Mouse (Mus musculus): Measurements from ENCODE around the gene Gnb1. TPM values are rescaled to one million over a fixed set of nuclear protein-coding genes. Genes with fewer than 3 reads are reported as not detected.

The Gnb1 gene
- polyA plus RNA-seq (2012; rRNA removed): 767 and 998 TPM in 2 replicates

DNA sequence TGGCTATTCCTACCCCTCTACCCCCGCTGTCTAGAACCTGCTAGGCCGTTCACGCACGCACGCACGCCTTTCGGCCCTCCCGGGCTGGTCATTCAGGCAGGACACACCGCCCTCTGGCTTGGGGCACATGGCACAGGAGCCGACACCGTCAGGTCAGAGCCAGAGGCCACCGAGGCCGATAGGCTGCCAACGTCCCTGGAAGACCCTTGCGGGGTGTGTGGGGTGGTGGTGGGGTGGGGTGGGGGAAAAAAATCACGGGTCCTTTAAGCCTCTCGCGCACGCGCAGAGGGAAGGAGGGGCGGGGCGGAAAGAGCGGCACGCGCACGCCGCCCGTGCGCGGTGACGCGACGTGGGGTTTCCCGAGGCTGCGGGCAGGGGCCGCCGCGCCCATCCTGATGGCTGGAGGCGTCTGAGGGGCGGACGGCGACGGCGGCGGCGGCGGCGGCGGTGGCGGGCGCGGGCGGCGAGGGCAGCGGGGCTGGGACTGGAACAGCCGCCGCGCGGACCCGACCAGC, at the start of gene Gnb1:
TSS of gene Gnb1 (plus strand) at position 372 of the 515 bp plus-strand sequence.

DNA sequence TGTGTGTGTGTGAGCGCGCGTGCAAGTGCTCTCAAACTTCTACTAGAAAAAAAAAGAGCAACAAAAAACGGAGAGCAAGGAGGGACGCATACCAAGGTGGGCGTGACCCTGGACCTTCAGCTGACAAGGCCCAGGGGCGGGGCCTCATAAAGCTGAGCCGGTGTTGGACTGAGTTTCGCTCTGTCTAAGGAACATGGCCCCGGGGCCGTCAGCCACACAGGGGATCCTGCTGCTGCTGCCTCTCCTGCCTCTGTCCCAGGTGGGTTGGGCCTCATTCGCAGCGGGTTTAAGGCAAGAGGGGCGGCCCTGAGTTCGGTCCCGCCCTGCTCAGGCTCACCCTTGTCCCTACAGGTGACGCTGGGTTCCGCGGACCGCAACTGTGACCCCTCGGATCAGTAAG, 22.2 kb upstream of the Gnb1 start, which contains the start of gene Tmem52:
TSS of gene Tmem52 (plus strand) at position 163 of the 400 bp plus-strand sequence.

GRCm38 (mm10) chr4:155561661-155562442, 70.7 kb downstream of the Gnb1 start, which contains the start of gene Nadk:
TSS of gene Nadk (plus strand) at chr4:155562378.

GRCm38 (mm10) chr4:155601091-155601996, 110.2 kb downstream of the Gnb1 start, which contains the start of gene Slc35e2:
TSS of gene Slc35e2 (plus strand) at chr4:155601416.

Other genes with a start within 250 kb of the Gnb1 start
- 72.4 and 93.5 TPM in 2 replicates for gene Faap20, start 241.6 kb upstream of the Gnb1 start, polyA plus RNA-seq (2012; rRNA removed)
- gene Prkcz, start 130.0 kb upstream of the Gnb1 start, polyA plus RNA-seq (2012; rRNA removed): 9.5 and 12.1 TPM in 2 replicates
- 0.38 and 1.6 TPM in 2 replicates for gene Gabrd, start 93.2 kb upstream of the Gnb1 start, polyA plus RNA-seq (2012; rRNA removed)
- 6.1 and 8.0 TPM in 2 replicates for gene Cfap74, start 82.2 kb upstream of the Gnb1 start, polyA plus RNA-seq (2012; rRNA removed)
- 24.6 and 32.7 TPM in 2 replicates for gene Tmem52, start 22.2 kb upstream of the Gnb1 start, polyA plus RNA-seq (2012; rRNA removed)
- 159 and 161 TPM in 2 replicates for gene Nadk, start 71.0 kb downstream of the Gnb1 start, polyA plus RNA-seq (2012; rRNA removed)
- 10.1 and 12.7 TPM in 2 replicates for gene Slc35e2, start 110.1 kb downstream of the Gnb1 start, polyA plus RNA-seq (2012; rRNA removed)
- 14.6 and 18.3 TPM in 2 replicates for gene Cdk11b, start 133.5 kb downstream of the Gnb1 start, polyA plus RNA-seq (2012; rRNA removed)
- not detected in 2 replicates for gene Gm10563, start 154.0 kb downstream of the Gnb1 start, polyA plus RNA-seq (2012; rRNA removed)
- gene Mmp23, start 162.0 kb downstream of the Gnb1 start, polyA plus RNA-seq (2012; rRNA removed): 270 and 504 TPM in 2 replicates
- 183 and 185 TPM in 2 replicates for gene Mib2, start 177.8 kb downstream of the Gnb1 start, polyA plus RNA-seq (2012; rRNA removed)
- gene Fndc10, start 203.0 kb downstream of the Gnb1 start, polyA plus RNA-seq (2012; rRNA removed): 119 and 120 TPM in 2 replicates
- 155 and 186 TPM in 2 replicates for gene Ssu72, start 213.4 kb downstream of the Gnb1 start, polyA plus RNA-seq (2012; rRNA removed)
- 4.8 and 6.1 TPM in 2 replicates for gene Tmem240, start 243.4 kb downstream of the Gnb1 start, polyA plus RNA-seq (2012; rRNA removed)

Measured in ovary, adult 2 months (tissue).